In the genomic region with DNA sequence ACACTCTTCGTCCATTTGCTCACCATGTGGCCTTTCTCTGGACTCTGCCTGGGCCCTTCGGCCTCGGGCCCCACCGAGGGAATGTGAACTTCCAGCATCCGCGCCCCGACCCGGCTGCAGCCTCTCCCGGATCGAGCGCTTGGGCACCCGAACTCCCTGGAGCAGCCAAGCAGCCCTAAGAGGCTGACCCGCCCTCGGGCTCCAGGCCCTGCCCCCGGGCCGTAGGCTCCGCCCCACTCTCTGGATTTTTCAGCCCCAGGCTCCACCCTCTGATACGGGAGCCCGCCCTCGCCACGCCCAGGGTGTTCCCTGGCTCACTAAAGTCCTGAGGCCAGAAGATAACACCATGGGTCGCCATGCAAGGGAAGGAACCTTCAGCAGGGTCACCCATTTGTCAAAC, we compare ENCODE assay signal across 8 mouse cellular contexts. TPM values are rescaled to one million over a fixed set of nuclear protein-coding genes. Genes with fewer than 3 reads are reported as not detected.
DNase-seq lines count a peak whose midpoint lies in the region; ATAC-seq and TF ChIP-seq lines count a peak whose summit lies in the region.

A gene (minus strand): TSS at position 137 of the 400 bp plus-strand sequence.

- H3K9me3 ChIP-seq in embryonic facial prominence, embryonic 11.5 days (replicated peaks; ENCODE audit: control insufficient read depth, low read length), result no peaks in the 10 kb centered on the region
- H3K9me3 ChIP-seq in limb, embryonic 14.5 days (ENCODE audit: control insufficient read depth, low read length), result no peaks in the 10 kb centered on the region
- no peaks in the 10 kb centered on the region for H3K9me3 ChIP-seq in midbrain, embryonic 15.5 days

- H3K4me3 ChIP-seq in embryonic facial prominence, embryonic 11.5 days (ENCODE audit: low read depth, low read length), result peak within 1 kb of the TSS; percentile 50
- H3K4me3 ChIP-seq in limb, embryonic 14.5 days (replicated peaks; ENCODE audit: low read length), result peak within 1 kb of the TSS; percentile 54
- H3K4me3 ChIP-seq in midbrain, embryonic 15.5 days, result peak within 1 kb of the TSS; percentile 50

- under 1% methylated on average over 22 of the region's 22 CpGs for WGBS in embryonic facial prominence, embryonic 11.5 days
- under 1% methylated on average over 21 of the region's 22 CpGs for WGBS in limb, embryonic 14.5 days
- WGBS in midbrain, embryonic 15.5 days, result under 1% methylated on average over 22 of the region's 22 CpGs

- peak within 1 kb of the TSS; percentile 91 for H3K4me2 ChIP-seq in embryonic facial prominence, embryonic 11.5 days (ENCODE audit: low read depth, low read length)
- H3K4me2 ChIP-seq in limb, embryonic 14.5 days (replicated peaks; ENCODE audit: low read depth, low read length, severe bottlenecking), result peak within 1 kb of the TSS; percentile 88
- H3K4me2 ChIP-seq in midbrain, embryonic 15.5 days, result peak within 1 kb of the TSS; percentile 81

- H3K9ac ChIP-seq in embryonic facial prominence, embryonic 11.5 days (replicated peaks; ENCODE audit: low read length), result peak within 1 kb of the TSS; percentile 57
- peak within 1 kb of the TSS; percentile 57 for H3K9ac ChIP-seq in limb, embryonic 14.5 days (ENCODE audit: low read depth, low read length, severe bottlenecking)
- H3K9ac ChIP-seq in midbrain, embryonic 15.5 days, result peak within 1 kb of the TSS; percentile 46

- ATAC-seq in embryonic facial prominence, embryonic 11.5 days (replicated peaks; ENCODE audit: insufficient number of reproducible peaks, low FRiP score, low TSS enrichment, low read depth), result peak; percentile 79
- peak; percentile 75 for ATAC-seq in limb, embryonic 14.5 days (ENCODE audit: low FRiP score, low read depth)
- ATAC-seq in midbrain, embryonic 15.5 days (replicated peaks), result peak; percentile 90

- DNase-seq in layer of hippocampus, adult 11-12 months (ENCODE audit: low spot score), result peak; percentile 78
- DNase-seq in layer of hippocampus, adult 9-10 months (ENCODE audit: low spot score), result no peak
- DNase-seq in embryonic facial prominence, embryonic 11.5 days (ENCODE audit: low spot score), result peak; percentile 82
- DNase-seq in heart, adult 11 months, result peak; percentile 98
- peak; percentile 87 for DNase-seq in kidney, adult 11 months
- peak; percentile 68 for DNase-seq in limb, embryonic 14.5 days (ENCODE audit: low spot score)
- peak; percentile 97 for DNase-seq in spleen, adult 12 weeks (ENCODE audit: low spot score)

- peaks cover 2% of the 10 kb centered on the region for H3K4me1 ChIP-seq in embryonic facial prominence, embryonic 11.5 days (ENCODE audit: control insufficient read depth, insufficient read depth, low read length)
- H3K4me1 ChIP-seq in limb, embryonic 14.5 days (ENCODE audit: control insufficient read depth, insufficient read depth, low read length), result no peaks in the 10 kb centered on the region
- peaks cover 10% of the 10 kb centered on the region for H3K4me1 ChIP-seq in midbrain, embryonic 15.5 days

- TF ChIP-seq POLR2A in limb, embryonic 14.5 days (IDR thresholded peaks at IDR 0.05; ENCODE audit: borderline replicate concordance, extremely low read depth, insufficient read depth, insufficient read length), result no peak

- H3K27me3 ChIP-seq in embryonic facial prominence, embryonic 11.5 days (ENCODE audit: control insufficient read depth, insufficient read depth, low read length), result peaks cover 13% of the 10 kb centered on the region
- H3K27me3 ChIP-seq in limb, embryonic 14.5 days (ENCODE audit: control insufficient read depth, insufficient read depth, low read length), result peaks cover 22% of the 10 kb centered on the region; the same call in 1 of the 2 replicates
- peaks cover 39% of the 10 kb centered on the region for H3K27me3 ChIP-seq in midbrain, embryonic 15.5 days (replicated peaks)

- peaks cover 4% of the 10 kb centered on the region; the same call in 1 of the 2 replicates for H3K36me3 ChIP-seq in embryonic facial prominence, embryonic 11.5 days (replicated peaks; ENCODE audit: control insufficient read depth, insufficient read depth, low read depth, low read length)
- H3K36me3 ChIP-seq in limb, embryonic 14.5 days (ENCODE audit: control insufficient read depth, insufficient read depth, low read length), result peaks cover 26% of the 10 kb centered on the region
- H3K36me3 ChIP-seq in midbrain, embryonic 15.5 days (replicated peaks), result peaks cover 27% of the 10 kb centered on the region

- no peak within 1 kb of the TSS for H3K27ac ChIP-seq in embryonic facial prominence, embryonic 11.5 days (replicated peaks; ENCODE audit: low read depth, low read length)
- no peak within 1 kb of the TSS for H3K27ac ChIP-seq in limb, embryonic 14.5 days (replicated peaks; ENCODE audit: low read depth, low read length)
- no peak within 1 kb of the TSS for H3K27ac ChIP-seq in midbrain, embryonic 15.5 days

RNA-seq across cellular contexts. Expression of the gene that starts here (rescaled TPM):
- 4.1 and 4.7 TPM in 2 replicates for polyA plus RNA-seq in embryonic facial prominence, embryonic 11.5 days (2014; fragmentation: Nextera tagmentation; extraction: Ambion mirVana)
- polyA plus RNA-seq in limb, embryonic 14.5 days (2012; rRNA removed), result 5.0 and 6.1 TPM in 2 replicates
- 3.1 and 3.2 TPM in 2 replicates for polyA plus RNA-seq in limb, embryonic 14.5 days (2014; fragmentation: Nextera tagmentation; extraction: Ambion mirVana)
- polyA plus RNA-seq in midbrain, embryonic 15.5 days (2015; fragmentation: Nextera tagmentation; extraction: Ambion mirVana), result 11.2 and 11.9 TPM in 2 replicates
